In genomic region chr16:87698692-87699305, GRCm38 (mm10) we compare ENCODE assay signal across 8 mouse cellular contexts. TPM values are rescaled to one million over a fixed set of nuclear protein-coding genes. Genes with fewer than 3 reads are reported as not detected.
DNase-seq lines count a peak whose midpoint lies in the region; ATAC-seq lines count a peak whose summit lies in the region.

TSS of gene Bach1 (plus strand) at chr16:87698945.

- H3K9me3 ChIP-seq in heart, embryonic 14.5 days (ENCODE audit: control insufficient read depth, low read length), result no peaks in the 10 kb centered on the region
- no peaks in the 10 kb centered on the region for H3K9me3 ChIP-seq in liver, embryonic 15.5 days (replicated peaks)
- no peaks in the 10 kb centered on the region for H3K9me3 ChIP-seq in neural tube, embryonic 12.5 days

- peak within 1 kb of the TSS; percentile 96 for H3K9ac ChIP-seq in heart, embryonic 14.5 days (ENCODE audit: low read length)
- peak within 1 kb of the TSS; percentile 89 for H3K9ac ChIP-seq in liver, embryonic 15.5 days
- peak within 1 kb of the TSS; percentile 98 for H3K9ac ChIP-seq in neural tube, embryonic 12.5 days

- H3K4me2 ChIP-seq in heart, embryonic 14.5 days (ENCODE audit: low read length), result peak within 1 kb of the TSS; percentile 82
- peak within 1 kb of the TSS; percentile 89 for H3K4me2 ChIP-seq in liver, embryonic 15.5 days
- peak within 1 kb of the TSS; percentile 77 for H3K4me2 ChIP-seq in neural tube, embryonic 12.5 days (replicated peaks)

- no peaks in the 10 kb centered on the region for H3K27me3 ChIP-seq in heart, embryonic 14.5 days (ENCODE audit: control insufficient read depth, insufficient read depth, low read length)
- no peaks in the 10 kb centered on the region for H3K27me3 ChIP-seq in liver, embryonic 15.5 days
- H3K27me3 ChIP-seq in neural tube, embryonic 12.5 days (replicated peaks), result no peaks in the 10 kb centered on the region; the same call in 1 of the 2 replicates

- H3K4me1 ChIP-seq in brown adipose tissue, adult 24 weeks (ENCODE audit: control insufficient read depth, insufficient read depth, insufficient read length, low read length), result peaks cover 11% of the 10 kb centered on the region; the same call in 1 of the 2 replicates
- H3K4me1 ChIP-seq in heart, embryonic 14.5 days (ENCODE audit: control insufficient read depth in 2 of 2, insufficient read depth in 2 of 2, low read length in 2 of 2), result peaks cover 14 to 22% of the 10 kb centered on the region in 2 experiments
- H3K4me1 ChIP-seq in liver, embryonic 15.5 days (replicated peaks), result peaks cover 56% of the 10 kb centered on the region
- H3K4me1 ChIP-seq in neural tube, embryonic 12.5 days, result peaks cover 22% of the 10 kb centered on the region

- H3K27ac ChIP-seq in brown adipose tissue, adult 24 weeks (replicated peaks; ENCODE audit: low read depth, low read length), result peak within 1 kb of the TSS; percentile 86
- H3K27ac ChIP-seq in heart, embryonic 14.5 days (replicated peaks in 1 of 2; ENCODE audit: control insufficient read depth in 1 of 2, insufficient read depth in 1 of 2, low read depth in 2 of 2, low read length in 2 of 2), result peak within 1 kb of the TSS; percentile 87 to 93
- peak within 1 kb of the TSS; percentile 98 for H3K27ac ChIP-seq in liver, embryonic 15.5 days (replicated peaks)
- peak within 1 kb of the TSS; percentile 89 for H3K27ac ChIP-seq in neural tube, embryonic 12.5 days

- under 1% methylated on average over 81 of the region's 84 CpGs for WGBS in heart, embryonic 14.5 days
- WGBS in liver, embryonic 15.5 days (ENCODE audit: insufficient replicate concordance), result under 1% methylated on average over 79 of the region's 84 CpGs
- WGBS in neural tube, embryonic 12.5 days, result under 1% methylated on average over 77 of the region's 84 CpGs

- peak; percentile 62 for DNase-seq in fibroblast of lung, adult 2 months (ENCODE audit: low read depth)
- DNase-seq in kidney, postnatal 14 days, result peak; percentile 97
- peak; percentile 78 for DNase-seq in telencephalon, adult 2 months (ENCODE audit: low read depth, low spot score)

- ATAC-seq in CD4-positive, CD25-positive, alpha-beta regulatory T cell, adult 4 months, result peak; percentile 78
- peak; percentile 96 for ATAC-seq in heart, embryonic 14.5 days (ENCODE audit: insufficient number of reproducible peaks, insufficient read depth, low FRiP score, low read depth)
- ATAC-seq in liver, embryonic 15.5 days (ENCODE audit: insufficient read depth), result peak; percentile 85
- peak; percentile 91 for ATAC-seq in neural tube, embryonic 12.5 days (ENCODE audit: low FRiP score, low read depth)

- no peaks in the 10 kb centered on the region for H3K36me3 ChIP-seq in heart, embryonic 14.5 days (ENCODE audit: control insufficient read depth, insufficient read depth, low read length)
- no peaks in the 10 kb centered on the region for H3K36me3 ChIP-seq in liver, embryonic 15.5 days (replicated peaks)
- H3K36me3 ChIP-seq in neural tube, embryonic 12.5 days, result no peaks in the 10 kb centered on the region

- H3K4me3 ChIP-seq in brown adipose tissue, adult 24 weeks (ENCODE audit: insufficient read depth, low read depth, low read length), result peak within 1 kb of the TSS; percentile 97
- peak within 1 kb of the TSS; percentile 91 to 92 for H3K4me3 ChIP-seq in heart, embryonic 14.5 days (ENCODE audit: control insufficient read depth in 1 of 2, insufficient read depth in 1 of 2, low read depth in 1 of 2, low read length in 2 of 2)
- H3K4me3 ChIP-seq in liver, embryonic 15.5 days (replicated peaks), result peak within 1 kb of the TSS; percentile 94
- H3K4me3 ChIP-seq in neural tube, embryonic 12.5 days, result peak within 1 kb of the TSS; percentile 72

RNA-seq across cellular contexts. Expression of gene Bach1, which starts in this region (rescaled TPM):
- 1 to 10 TPM; 3.4 to 3.9 TPM for polyA plus RNA-seq in CD4-positive, CD25-positive, alpha-beta regulatory T cell, adult 4 months (2017; shearing (Covaris generic))
- polyA plus RNA-seq in brown adipose tissue, adult 24 weeks (2012; ENCODE audit: insufficient read depth, insufficient read length, missing spikeins), result 5.9 and 10.1 TPM in 2 replicates
- 7.8 and 11.8 TPM in 2 replicates for polyA plus RNA-seq in heart, embryonic 14.5 days (2014; fragmentation: Nextera tagmentation; extraction: Ambion mirVana)
- polyA plus RNA-seq in liver, embryonic 15.5 days (2015; fragmentation: Nextera tagmentation; extraction: Ambion mirVana), result 6.5 and 6.9 TPM in 2 replicates
- polyA plus RNA-seq in neural tube, embryonic 12.5 days (2016; fragmentation: Nextera tagmentation; extraction: Ambion mirVana), result 23.4 and 24.6 TPM in 2 replicates

Comparison
In these comparisons a context has a peak if more than half of its experiments do, and no peak if none do; other contexts are left out.
1. Peak in every context shown above with its lines: DNase-seq, ATAC-seq, H3K4me3 ChIP-seq and H3K27ac ChIP-seq.